Mouse (Mus musculus): ENCODE data around the gene Col4a4.

The Col4a4 gene

DNA sequence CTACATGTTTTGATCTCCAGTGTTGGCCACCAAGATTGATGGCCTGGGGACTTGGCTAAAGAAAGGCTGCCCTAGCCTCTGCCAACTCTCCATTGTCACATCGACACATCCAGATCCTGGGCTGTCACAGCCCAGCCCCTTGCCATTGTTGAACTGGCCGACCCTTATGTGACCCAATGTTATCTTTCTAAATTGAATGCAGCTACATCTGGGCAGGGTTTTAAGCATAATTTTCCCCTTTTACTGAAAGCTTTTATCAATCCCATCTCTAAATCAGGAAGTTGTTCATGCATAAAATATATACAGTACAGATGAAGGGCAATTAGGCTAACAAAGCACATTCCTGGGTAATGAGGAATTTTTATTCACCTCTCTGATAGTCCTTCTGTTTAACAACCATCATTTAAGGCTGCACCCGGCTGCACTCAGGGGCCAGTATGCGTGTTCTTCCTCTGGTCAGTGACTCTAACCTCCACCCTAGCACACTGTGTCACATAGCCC lies 112.1 kb downstream of the Col4a4 start:
- DNase-seq: no peak

DNA sequence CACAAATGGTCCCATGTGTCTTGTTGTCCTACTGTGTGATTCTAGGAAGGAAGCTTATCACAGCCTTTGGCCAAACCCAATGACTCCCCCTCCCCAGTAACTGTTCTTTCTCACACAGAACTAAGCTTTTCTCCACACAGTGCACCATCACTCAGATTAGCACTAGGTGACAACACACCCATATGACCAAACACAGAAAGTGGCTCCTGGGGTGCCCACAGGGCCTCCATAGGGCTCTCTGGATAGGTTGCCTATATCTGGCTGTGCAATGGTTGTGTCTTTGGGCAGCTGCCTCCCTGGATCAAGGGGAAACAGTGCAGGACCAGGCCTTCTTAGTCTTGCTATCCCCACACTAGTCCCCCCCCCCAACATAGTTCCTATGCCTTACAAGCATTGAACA lies 113.2 kb downstream of the Col4a4 start:
- no peak for DNase-seq

- no peak for DNase-seq
These were observed 116.0 kb downstream of the Col4a4 start for GRCm38 (mm10) chr1:82470516-82471225.

DNA sequence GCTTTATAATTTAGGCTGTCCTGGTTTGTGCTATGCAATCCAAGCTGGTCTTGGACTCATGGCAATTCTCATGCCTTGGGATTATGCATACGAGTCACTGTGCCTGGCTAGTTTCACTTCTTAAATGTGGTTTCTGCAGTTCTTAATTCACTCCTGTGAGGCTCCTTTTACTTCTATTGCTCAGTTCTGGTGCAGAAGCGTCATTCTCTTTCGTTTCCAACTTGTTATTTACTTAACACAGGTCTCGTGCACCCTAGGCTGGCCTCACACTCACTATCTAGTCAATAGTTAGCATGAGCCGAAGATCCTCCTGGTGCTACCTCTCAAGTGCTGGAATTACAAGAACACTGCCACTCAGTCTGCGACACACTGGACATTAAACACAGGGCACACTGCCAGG lies 117.8 kb downstream of the Col4a4 start:
- DNase-seq: no peak

DNA sequence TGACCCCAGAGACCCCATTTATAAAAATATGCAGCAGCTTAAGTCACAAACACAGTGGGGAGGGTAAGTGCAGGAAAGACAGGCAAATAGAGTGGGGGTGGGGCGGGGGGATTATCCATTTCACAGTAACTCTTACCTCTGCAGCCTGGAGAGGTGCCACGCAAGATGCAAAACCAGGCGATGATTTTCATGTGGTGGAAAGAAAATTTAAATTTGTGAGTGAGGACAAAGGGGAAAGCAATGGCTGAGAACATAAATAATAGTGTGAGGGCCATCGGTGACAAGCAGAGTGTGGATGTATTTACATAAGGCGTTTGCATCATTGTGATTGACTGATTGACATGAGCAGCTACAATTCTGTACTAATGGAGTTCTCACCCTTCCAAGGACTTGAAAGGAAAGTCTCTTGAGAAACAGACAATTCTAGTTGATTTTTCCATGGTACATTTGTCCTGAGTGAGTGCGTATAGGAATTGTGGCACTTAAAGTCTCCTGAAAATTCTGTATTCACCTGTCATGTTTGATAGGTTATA lies 121.3 kb downstream of the Col4a4 start:
- no peak for DNase-seq

GRCm38 (mm10) chr1:82461041-82461440 lies 125.6 kb downstream of the Col4a4 start:
- DNase-seq: no peak

GRCm38 (mm10) chr1:82459926-82460325 lies 126.7 kb downstream of the Col4a4 start:
- DNase-seq: no peak

- DNase-seq: no peak
These were observed 127.3 kb downstream of the Col4a4 start for GRCm38 (mm10) chr1:82459350-82459749.

DNA sequence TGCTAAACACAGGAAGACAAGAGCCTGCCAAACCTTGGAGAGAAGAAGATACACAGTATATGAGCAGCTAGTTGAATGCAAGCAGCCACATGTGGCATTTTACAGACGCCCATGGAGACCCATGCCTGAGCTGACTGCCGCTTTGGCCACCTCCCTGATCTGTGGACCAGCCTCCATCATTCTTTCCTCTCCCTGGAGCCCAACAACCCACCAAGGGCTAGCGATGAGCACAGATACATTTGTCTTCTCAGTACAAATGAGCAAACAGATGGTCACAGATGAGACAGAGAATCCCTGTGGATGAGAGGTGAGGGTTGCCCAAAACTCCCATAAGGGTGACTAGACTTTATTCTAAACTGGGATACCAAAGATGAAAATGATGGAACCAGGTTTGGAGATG lies 132.6 kb downstream of the Col4a4 start:
- DNase-seq: peak; percentile 68

DNA sequence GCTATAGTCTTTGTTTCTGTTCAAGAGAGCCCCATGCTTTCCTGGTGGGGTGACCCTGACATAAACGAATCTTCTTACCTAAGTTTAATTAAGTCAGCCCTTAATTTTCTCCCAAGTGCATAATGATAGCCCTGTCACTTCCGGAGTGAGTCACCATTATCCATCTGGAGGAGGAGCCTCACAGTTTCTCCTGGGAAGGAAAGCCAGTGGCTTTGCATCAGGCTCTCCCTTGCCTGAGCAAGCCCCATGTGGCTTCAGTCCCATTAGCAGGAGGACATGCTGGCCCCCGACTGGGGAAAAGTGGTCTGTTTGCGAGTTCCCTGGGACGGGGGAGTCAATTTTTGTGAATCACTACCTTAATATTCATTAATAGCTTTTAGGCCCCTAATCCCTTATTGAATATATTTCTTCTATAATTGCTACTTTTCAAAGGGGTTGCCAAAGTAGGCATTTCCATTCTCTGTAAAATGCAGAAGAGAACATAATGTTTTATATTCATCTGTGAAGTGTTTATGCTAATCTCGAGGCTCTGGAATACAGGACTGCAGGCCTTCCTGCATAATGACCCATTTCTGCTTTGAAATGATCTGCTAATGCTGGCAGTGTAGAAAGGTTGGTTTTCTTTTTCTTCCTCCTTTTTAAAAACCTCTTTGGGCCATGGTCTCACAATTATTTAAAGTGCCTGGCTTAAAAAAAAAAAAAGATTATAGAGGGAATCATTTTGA lies 134.6 kb downstream of the Col4a4 start:
- no peak for DNase-seq

GRCm38 (mm10) chr1:82449851-82450250 lies 136.8 kb downstream of the Col4a4 start:
- DNase-seq: no peak

DNA sequence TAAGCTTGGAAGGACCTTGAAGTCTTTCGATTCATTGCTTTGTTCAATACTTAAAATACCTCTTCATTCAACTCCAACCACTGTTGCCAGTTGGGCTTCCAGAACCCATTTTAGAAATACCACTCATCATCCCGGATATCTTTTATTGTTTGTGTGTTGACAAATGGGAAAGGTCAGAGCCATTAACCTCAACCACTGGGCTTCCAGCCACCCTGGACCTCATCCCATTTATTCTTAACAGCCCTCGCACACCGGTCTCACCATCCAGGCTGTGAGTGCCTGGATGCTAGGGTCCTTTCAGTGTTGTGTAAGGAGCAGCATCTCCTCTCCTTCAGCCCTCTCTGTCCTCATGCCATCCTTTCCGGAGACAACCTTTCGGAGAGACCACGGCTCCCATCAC lies 140.6 kb downstream of the Col4a4 start:
- no peak for DNase-seq

DNA sequence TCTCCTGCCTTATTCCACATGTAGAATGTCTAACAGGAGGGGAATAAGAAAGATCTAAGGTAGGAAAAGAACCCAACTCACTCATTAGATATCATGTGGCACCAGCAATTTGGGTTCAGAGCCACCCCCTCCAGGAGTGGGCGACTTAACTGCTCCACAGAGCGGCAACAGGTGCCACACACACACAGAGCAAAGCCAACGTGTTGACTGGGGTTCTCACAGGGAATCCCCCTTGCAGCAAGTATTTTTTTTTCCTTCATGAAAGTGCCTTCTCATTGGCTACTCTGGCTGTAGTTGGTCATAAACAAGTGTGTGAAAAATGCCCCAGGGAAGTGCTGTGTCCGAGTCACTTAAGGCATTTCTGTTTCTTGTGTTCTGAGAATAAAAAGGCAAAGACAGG lies 143.1 kb downstream of the Col4a4 start:
- no peak for DNase-seq

GRCm38 (mm10) chr1:82440123-82440522 lies 146.5 kb downstream of the Col4a4 start:
- DNase-seq: no peak

- no peak for DNase-seq
These were observed 149.4 kb downstream of the Col4a4 start for GRCm38 (mm10) chr1:82437273-82437672.

- DNase-seq: no peak
These were observed 153.0 kb downstream of the Col4a4 start for GRCm38 (mm10) chr1:82433649-82434005.

- DNase-seq: peak; percentile 65
These were observed 153.6 kb downstream of the Col4a4 start for GRCm38 (mm10) chr1:82432919-82433648.

- no peak for DNase-seq
These were observed 157.6 kb downstream of the Col4a4 start for GRCm38 (mm10) chr1:82429061-82429460.

DNA sequence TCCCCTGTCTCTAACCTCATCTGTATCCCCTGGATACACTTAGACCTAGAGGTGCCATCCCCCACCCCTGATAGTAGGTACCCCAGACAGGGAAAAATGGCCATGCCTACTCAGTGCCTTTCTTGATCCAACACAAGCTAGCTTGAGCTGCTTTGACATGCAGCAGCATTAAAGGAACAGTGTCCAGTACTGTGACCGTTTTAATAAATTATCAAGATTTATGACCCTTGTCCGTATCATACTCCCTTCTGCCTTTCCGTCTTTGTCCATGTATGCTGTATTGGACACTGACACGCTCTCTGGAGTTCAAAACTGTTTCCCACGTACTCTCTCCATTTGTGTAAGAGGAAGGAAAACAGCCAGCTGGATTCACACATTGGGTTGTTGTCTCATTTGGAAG lies 158.9 kb downstream of the Col4a4 start:
- DNase-seq: no peak

DNA sequence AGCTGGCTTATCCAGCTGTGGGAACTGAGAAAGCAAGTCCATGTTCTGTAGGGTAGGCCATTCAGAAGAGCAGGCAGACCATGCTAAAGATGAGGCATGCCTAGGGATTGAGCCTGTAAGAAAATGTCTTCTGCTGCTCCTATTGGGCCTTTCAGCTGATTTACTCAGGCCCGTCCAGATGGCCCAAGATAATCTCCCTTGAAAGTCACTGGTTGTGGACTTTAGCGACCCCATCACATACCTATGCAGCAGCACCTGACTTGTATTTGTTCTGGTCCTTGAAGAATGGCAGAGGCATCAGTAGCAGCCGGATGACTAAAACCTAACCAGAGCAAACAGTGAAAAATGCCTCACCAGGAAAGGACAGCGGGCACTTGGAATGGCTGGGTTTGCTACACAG lies 171.0 kb downstream of the Col4a4 start:
- no peak for DNase-seq

DNA sequence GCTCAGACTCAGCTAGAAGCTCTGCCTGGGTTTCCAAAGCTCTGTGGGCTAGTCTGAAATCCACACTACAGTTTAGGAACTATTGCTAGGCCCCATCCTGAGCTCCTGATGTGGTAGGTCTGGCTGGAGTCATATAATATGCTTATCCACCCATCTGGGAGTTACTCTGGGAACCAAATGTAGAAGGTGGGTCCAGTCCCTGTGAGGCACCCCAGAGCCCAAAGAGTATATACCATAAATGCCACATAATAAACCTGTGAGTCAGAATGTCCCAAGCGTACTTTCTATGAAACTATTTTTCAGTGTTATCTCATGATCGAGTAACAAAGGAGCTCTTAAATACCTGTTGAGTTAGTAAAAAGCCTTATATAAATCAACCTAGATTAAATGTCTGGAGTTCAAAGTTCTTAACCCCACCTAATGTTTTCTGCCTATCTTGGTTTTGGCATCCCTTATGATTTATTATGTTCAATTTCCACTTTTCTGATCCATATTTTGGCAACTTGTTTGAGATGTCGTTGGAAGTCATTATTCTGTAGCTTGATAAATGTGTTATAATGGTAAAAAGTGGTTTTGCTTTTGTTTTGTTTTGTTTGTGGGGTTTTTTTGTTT lies 172.1 kb downstream of the Col4a4 start:
- no peak for DNase-seq

- no peak for DNase-seq
These were observed 174.6 kb downstream of the Col4a4 start for GRCm38 (mm10) chr1:82412085-82412484.

- no peak for DNase-seq
These were observed 175.1 kb downstream of the Col4a4 start for GRCm38 (mm10) chr1:82411521-82411920.

Measured in cerebellum, adult 11-12 months (tissue).